Mouse (Mus musculus): ENCODE measurements around the gene C6.

- TF ChIP-seq TAL1 (IDR thresholded peaks at IDR 0.05; ENCODE audit: low read length): no peak
- TF ChIP-seq GATA1 (IDR thresholded peaks at IDR 0.05; ENCODE audit: low read length): no peak
These were observed 89.9 kb downstream of the C6 start for GRCm38 (mm10) chr15:4816752-4817493.

All from erythroblast, embryonic 14.5 days (primary cell).